Mouse (Mus musculus): ENCODE measurements around the gene Olfr1411. TPM values are rescaled to one million over a fixed set of nuclear protein-coding genes. Genes with fewer than 3 reads are reported as not detected.

The Olfr1411 gene
- not detected for total RNA-seq (2022)

DNA sequence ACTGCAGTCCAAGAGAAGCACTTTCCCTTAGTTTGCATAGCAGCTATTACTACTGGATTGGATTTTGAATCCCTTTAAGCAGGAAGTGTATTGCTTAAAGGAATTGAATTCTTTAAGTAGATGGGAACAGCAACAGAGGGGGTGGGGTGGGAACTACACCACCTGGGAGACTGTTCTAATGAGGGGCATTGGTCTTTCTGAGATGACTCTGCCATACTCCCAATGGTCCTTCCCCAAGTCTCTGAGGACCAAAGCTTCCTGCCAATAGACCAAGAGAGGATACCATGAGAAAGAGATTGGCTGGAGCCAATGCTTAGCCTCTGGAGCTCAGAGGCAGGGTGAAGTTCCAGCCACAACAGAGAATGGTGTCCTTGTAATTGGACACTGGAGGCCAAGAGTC is at the start of gene Olfr1411:
Olfr1411 (plus strand) TSS at position 301 of the 400 bp plus-strand sequence.
- no peak for DNase-seq (ENCODE audit: low spot score in 2 of 2)

DNA sequence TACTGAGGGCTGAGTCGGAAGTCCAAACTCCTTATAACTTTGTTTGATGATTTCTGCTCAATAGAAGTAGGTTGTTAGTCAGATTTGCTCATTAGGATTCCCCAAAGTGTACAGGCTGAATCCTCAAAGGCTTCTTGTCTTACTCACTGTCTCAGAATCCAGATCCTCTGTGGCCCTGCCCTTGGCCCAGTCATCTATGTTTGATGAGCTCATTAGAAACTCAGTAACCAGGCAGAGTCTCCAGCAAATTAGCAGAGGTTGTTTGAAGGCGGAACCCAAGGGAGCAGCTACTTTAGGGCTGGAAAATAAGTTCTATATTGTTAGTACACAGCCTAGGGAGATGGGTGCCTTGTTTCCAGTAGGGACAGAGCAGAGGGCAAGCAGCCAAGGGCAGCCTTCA is 48.3 kb upstream of the Olfr1411 start:
- no peak for DNase-seq (ENCODE audit: low spot score in 2 of 2)

DNA sequence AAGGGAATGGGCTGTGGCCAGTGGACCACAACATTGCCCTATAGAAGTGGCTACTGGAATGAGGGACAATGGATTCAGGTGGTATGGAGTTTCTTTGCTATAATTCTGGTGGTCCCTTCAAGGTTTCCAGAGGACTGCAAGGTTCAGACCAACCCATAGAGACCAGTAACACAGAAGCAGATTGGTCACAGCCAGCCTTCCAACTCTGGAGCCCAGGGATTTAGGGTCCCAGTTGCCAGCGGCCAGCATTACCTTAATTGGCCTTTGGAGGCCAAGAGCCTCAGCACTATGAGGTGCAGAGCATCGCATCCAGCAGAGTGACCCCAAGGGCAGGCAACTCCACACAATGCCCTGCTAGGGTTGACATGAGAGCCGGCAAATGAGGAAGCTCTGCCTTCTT is 23.2 kb upstream of the Olfr1411 start, which contains the start of gene Olfr1413:
Olfr1413 (plus strand) TSS at position 301 of the 400 bp plus-strand sequence.
- no peak for DNase-seq (ENCODE audit: low spot score in 2 of 2)

DNA sequence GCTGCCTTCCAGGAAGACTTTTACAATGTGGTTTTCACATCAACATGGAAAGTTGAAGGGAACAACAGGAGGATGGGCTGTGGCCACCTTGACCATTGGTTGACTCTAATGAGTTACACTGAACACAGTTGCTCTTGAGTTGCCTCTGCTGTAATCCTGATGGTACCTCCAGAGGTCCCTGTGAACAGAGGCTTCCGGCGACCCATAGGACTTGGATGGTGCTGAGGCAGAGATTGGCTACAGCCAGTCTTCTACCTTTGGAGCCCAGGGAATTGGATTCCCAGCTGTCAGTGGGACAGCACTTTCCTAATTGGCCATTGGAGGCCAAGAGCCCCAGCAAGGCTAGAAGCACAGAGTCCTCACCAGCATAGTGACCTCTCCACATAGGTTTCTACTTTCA is 8.7 kb upstream of the Olfr1411 start, which contains the start of gene Olfr1412:
Olfr1412 (plus strand) TSS at position 301 of the 400 bp plus-strand sequence.
- no peak for DNase-seq (ENCODE audit: low spot score in 2 of 2)

DNA sequence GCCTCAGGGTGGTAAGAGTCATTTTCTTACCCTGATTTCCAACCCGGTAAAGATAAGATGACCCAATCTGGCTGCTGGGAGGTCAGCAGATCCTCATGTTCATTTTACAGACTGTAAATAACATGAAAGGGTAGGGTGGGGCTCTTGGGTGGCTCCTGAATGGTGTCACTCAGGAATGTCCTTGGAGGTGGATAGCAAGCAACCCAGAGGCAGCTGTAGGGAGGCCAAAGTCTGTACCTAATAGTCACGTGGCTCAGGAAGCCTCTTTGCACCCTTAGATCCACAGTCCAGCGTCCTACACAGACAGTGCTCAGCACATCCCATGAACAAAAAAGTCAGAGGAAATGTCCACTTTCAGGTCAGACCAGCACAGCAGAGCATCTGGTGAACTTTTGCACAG is 1.8 kb downstream of the Olfr1411 start:
- DNase-seq (ENCODE audit: low spot score in 2 of 2): no peak

DNA sequence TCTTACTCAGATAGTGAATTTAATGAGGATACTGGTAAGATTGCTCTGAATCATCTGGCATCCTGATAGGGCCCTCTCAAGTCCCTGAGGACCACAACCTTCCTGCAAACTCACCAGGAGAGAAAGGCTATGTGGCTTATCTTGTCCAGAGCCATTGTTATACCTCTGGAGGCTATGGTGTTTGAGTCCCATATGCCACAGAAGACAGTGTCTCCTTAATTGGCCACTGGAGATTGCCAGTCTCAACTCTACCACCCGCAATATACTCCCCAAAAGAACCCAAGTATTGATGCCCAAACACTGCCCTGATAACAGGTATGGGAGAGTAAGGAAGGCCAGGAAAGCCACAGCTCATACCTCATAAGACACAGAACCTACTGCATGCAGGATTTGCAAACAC is 11.3 kb downstream of the Olfr1411 start, which contains the start of gene Olfr1410:
Olfr1410 (plus strand) TSS at position 301 of the 400 bp plus-strand sequence.
- no peak for DNase-seq (ENCODE audit: low spot score in 2 of 2)

DNA sequence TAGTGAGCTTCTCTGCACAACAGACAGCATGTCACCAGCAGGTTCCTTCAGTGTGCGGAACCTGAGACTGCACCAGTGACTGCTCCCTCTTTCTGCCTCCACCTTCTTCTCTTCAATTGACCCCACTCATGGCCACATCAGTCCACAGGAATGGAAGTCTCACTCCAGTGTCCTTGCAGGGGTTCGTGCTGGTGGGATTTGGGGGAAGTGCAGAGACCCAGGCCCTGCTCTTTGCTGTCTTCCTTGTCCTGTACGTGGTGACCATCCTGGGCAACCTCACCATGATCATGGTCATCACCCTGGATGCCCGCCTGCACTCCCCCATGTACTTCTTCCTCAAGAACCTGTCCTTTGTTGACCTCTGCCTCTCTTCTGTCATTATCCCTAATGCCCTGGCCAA is 13.5 kb downstream of the Olfr1411 start:
- no peak for DNase-seq (ENCODE audit: low spot score in 2 of 2)

DNA sequence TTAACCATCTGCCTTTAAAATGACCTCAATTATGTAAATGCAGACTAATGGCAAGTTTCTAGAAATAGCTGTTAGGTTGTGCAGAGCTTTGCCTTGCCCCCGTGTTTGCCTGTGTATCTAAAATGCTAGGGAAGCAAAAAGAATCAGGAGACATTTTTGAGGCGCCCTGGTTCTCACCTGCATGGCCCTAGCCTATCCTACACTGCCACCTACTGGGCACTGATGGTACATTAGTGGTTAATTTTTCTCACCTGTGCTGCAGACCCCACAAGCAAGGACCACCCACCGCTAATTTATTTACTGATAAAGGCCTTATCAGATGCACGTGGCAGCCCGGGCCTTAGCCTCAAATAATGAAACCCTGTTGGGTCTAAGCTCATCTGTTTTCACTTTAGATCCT is 16.8 kb downstream of the Olfr1411 start:
- peak; percentile 21 to 43 for DNase-seq (ENCODE audit: low spot score in 2 of 2)

DNA sequence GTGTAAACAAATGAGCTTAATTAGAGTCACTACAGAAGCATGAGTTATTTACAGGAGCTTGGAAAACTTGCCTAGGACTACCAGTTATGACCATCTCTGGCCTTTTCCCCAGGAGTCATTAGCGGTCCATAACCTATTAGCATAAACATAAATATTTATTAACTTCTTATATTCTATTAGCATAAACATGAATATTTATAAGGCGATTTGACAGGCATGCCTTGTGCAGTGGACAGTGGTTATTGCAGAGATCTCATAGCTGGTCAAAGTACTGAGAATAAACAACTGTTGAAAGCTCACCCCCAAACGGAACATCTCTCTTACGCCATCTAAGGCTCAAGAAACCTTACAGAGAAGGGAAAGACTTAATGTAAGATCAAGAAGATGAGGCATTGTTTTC is 19.0 kb downstream of the Olfr1411 start:
- DNase-seq (ENCODE audit: low spot score in 2 of 2): no peak

DNA sequence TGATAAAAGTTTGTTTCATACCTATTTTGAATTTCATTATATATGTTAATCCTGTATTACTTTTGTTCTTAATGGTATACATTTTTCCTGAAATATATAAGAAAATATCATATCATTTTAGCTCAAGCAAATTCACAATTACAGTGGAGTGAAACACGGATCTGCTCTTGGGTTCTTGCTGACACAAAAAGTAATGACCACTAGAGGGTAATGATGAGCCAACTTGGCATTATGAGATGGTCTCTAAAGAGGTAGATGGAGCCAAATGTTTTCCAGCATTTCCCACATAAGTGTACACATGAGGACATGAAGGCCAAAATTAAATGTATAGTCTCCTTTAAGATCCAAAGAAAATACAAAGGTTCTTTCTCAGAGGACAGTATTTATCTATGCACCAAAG is 20.3 kb downstream of the Olfr1411 start:
- DNase-seq (ENCODE audit: low spot score in 2 of 2): no peak

DNA sequence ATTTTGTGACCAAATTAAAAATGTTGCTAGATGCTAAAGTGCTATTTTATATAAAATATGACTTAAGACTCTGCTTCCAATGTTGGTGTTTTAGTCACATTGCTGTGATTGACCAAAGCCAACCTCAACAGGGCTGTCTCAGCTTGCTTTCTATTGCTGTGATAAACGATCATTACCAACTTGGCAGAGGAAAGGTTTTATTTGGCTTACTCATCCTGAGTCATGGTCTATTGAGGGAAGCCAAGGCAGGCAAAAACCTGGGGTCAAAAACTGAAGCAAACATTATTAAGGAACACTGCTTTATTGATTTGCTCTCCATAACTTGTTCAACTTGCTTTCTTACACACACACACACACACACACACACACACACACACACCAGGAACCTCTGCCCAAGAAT is 21.8 kb downstream of the Olfr1411 start:
- DNase-seq (ENCODE audit: low spot score in 2 of 2): no peak

DNA sequence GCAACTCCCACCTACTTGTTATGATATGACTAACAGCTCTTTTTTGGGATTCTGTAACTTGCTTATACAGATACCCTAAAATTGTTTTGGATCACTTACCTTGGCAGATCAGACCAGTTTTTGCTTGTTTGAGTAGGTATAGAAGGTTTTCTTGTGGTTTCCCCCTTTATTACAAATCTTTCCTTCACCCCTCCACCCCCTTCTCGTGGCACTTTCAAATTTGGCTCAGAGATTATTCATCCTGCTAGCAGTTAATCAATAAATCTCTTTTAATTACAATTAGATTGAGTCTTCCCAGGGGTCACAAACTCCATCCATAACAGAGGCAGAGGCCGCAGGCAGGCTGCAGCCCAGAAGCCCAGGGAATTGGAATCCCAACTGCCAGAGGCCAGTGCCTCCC is 23.3 kb downstream of the Olfr1411 start, which contains the start of gene Olfr12:
Olfr12 (plus strand) TSS at position 301 of the 400 bp plus-strand sequence.
- DNase-seq (ENCODE audit: low spot score in 2 of 2): no peak

DNA sequence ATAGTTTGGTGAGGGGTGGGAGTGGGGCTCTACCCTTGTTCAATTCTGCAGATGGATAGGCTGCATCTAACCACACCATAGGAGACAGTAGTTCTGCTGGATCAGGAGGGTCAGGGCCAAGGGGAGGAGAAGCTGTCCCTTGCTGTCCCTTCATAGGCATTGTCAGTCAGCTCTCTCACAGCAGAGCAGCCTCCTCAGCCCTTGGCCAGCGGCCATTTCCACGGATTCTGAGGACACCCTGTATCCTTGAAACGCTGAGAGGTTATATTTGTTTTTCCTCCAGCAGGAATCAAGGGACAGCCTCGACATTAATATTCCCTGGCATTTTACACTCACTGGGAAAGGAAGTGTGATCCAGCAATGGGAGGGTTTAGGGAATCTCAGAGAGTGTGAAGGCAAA is 24.1 kb downstream of the Olfr1411 start:
- no peak for DNase-seq (ENCODE audit: low spot score in 2 of 2)

DNA sequence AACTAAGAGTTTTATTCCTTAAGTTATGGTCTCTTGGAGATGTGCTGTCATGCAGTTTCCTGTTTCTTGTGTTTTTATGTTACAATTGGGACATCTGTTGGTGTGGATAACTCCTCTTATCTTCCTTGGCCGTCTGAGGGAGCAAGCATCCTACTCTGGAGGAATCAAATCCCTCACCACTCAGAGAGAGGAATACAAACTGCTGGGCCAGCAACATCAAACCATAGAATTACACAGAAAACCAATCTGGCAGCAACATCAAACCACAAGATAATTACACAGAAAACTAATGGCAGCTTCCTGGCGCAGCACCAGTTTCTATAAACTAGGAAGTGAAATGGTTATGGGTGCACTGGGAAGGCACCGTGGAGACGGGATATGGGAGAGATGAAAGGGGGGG is 34.0 kb downstream of the Olfr1411 start:
- no peak for DNase-seq (ENCODE audit: low spot score in 2 of 2)

DNA sequence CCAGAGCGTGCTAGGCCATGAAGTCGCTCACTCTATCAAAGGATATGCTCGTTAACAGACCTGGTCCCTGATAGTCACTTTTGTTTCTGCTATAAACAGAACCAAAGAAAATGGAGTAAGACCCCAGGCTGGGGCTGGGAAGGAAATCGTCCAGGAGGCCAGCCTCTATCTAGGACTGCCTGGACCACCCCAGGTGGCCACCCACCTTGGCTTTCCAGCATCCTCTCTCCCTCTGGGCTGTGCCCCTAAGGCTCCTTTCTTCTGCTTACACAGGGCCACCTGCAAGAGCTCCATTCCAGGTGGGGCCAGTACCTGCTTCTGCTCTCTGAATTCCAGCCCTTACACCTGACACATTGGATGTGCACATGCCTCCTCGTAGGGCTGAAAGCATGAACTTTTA is 38.0 kb downstream of the Olfr1411 start:
- DNase-seq (ENCODE audit: low spot score in 2 of 2): no peak

DNA sequence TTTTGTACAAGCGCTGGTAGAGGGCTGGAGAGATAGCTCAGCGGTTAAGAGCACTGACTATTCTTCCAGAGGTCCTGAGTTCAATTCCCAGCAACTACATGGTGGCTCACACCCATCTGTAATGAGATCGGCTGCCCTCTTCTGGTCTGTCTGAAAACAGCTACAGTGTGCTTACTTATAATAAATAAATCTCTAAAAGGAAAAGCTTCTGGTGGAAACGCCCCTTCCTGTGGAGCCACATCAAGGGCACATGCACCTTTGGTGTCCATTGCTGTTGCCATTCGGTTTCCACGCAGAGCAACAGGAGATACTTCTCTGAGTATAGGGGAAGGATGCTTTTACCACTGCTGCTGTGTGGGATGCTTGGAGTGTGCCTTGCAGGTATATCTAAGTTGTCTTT is 38.7 kb downstream of the Olfr1411 start:
- no peak for DNase-seq (ENCODE audit: low spot score in 2 of 2)

DNA sequence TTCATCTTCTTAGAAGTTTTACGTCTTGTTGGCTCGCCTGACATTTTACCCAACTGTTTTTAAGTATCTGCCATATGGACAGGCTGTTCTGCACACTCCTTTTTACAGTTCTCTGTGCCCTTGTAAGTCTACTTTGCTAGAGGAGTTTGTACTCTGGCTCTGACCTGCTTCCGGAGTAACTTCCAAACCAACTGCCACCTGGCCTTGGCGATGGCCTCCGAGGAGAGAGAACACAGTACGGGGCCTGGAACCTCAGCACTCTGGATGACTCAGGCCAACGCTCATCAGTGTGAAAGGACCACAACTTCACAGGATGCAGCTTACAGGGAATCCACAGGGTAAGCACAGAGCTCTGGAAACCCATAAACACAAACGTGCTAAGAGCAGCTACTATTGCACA is 39.5 kb downstream of the Olfr1411 start:
- peak in 1 of 2 experiments; percentile 3 for DNase-seq (ENCODE audit: low spot score in 2 of 2)

DNA sequence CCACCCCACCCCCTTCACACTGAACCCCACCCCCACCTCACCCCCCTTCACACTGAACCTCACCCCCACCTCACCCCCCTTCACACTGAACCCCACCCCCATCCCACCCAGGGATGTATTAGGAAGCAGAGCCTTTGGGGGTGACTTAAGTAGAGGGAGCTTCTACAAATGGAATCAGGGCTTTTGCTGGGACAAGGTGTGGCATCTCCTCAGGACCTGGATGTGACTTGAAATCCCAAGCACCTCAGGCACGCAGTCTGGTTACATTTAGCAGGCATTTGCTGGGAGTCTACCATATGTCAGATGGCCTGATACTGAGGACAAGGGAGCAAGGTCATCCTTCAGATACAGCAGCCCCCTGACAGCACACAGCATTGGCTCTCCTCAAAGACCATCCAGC is 40.4 kb downstream of the Olfr1411 start:
- no peak for DNase-seq (ENCODE audit: low spot score in 2 of 2)

DNA sequence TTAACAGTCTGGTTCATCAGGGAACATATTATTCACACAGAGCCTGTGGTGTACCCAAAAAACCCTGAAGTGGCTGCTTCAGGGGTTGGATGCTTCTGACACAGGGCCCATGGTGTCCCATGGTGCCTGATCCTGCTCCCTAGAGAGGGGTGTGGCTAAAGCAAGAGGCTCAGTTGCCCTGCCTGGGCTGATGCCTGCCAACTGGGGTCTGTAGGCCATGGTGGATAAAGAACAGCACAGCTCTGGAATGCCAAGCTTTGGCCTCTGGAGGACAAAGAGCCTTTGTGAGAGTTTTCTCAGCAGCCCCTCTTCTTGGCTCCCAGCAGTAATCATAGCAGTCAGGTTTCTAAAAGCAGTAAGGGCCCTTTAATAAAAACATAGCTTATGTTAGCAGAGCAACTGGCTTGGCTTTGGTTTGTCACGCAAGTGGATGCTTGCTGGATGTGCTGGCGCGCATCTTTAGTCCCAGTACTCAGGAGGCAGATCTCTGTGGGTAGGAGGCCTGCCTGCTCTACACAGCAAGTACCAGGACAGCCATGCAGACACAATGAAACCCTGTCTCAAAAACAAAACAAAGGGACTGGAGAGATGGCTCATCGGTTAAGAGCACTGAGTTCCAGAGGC is 40.9 kb downstream of the Olfr1411 start:
- DNase-seq (ENCODE audit: low spot score in 2 of 2): peak in 1 of 2 experiments; percentile 5

DNA sequence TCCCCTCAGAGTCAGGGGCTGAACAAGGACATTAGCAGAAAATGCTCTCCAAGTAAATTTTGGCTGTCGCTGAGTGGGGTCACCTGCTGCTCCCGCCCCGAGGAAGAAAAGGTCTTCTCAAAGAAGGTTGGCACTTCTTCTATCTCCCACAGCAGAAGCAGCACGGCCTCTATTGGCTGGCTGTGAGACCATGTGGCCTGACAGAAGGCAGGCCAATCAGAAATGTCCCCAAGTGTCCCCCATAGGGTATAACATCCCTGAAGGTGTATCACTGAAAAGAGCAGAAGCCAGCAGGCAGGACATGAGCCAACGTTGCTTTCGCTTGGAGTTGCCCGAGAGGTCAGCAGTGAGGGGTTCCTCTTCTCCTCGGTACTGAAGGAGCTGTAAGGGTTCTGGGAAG is 41.8 kb downstream of the Olfr1411 start:
- DNase-seq (ENCODE audit: low spot score in 2 of 2): no peak

DNA sequence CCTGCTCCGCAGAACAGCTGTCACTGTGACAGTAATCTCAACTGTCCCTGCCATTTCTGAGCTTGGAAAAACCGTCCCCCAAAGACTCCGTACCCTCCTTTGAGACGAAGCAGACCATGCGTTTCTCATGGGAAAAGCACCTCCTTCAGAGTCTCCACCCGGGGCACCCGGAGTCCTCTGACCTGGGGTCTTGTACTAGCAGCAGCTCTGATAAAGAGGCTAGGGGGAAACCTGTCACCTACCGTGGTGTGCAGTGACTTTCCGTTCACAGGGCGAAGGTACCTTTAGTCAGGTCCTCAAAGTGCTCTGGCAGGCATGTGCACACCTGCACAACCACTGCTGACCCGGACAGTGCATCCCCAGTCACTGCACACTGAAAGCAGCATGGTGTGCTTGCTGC is 42.5 kb downstream of the Olfr1411 start:
- no peak for DNase-seq (ENCODE audit: low spot score in 2 of 2)

DNA sequence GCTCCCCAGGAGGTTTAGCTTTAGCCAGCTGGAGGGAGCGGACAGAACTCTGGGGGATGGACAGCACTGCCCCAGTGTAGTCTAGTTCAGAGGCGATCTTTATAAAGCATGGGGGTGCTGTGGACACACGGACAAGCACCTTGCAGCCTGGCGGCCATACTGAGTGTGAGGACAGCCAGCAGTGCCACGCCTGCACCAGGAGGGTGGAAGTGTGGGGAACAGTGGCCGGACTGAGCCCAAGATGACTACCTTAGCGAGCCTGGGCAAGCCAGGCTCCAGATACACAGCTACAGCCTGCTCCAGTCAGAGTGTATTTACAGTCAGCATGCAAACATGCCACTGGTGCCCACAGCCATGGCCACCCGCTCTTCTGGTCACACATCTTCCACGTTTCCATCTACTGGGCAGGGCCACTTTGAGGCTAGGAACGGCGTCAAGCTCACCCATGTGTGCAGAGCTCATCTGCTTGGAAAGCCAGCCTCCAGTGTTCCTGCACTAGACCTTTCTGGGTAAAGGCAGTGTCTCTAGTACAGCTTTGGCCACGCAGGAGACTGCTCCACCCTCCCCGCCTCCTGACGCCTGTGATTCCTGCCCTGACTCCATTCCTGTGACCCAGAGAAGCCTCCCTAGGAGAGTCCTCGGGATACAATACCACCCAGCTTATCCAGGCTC is 43.4 kb downstream of the Olfr1411 start:
- DNase-seq (ENCODE audit: low spot score in 2 of 2): no peak

DNA sequence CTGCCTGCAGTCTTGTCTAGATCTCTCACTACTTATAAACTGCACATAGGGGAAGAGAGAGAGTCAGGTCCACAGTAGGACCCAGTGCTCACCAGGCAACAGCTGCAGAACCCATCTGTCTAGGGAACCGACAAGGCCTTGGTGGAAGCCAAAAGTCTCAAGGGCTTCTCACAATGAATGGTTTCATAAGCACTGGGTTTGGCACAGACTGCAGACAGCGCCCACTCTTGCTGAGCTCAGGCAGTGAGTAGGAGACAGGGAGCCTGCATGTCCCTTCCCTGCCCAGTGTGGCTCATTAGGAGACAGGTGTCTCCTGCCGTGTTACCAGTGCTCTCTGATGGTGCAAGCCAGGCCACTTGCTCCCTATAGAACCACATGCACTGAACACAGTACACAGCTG is 44.0 kb downstream of the Olfr1411 start:
- DNase-seq (ENCODE audit: low spot score in 2 of 2): peak in 1 of 2 experiments; percentile 81
